Mouse (Mus musculus) heart, adult 8-10 months (tissue): ENCODE measurements at regions not wholly inside any gene's neighbourhood (a gene's known extent, or its start where the extent isn't known, plus 50 kb on each side); places are given as distances from the start of the nearest gene placed in this dataset.
"Not testable (repeated sequence)": the region's sequence is repeated elsewhere in the genome, so short reads cannot be mapped to it uniquely, and the experiment has no call there.

ENCODE experiments used
- DNase-seq: peaks from one replicate; pipeline ENCODE4 v3.0.0; 2022; ENCODE audit warnings: low spot score

GRCm38 (mm10) chr6:48175234-48175633, 88.8 kb upstream of the Zfp746 start:
- no peak for DNase-seq

- not testable (repeated sequence) for DNase-seq
Observed at GRCm38 (mm10) chr6:48172769-48173168, 86.4 kb upstream of the Zfp746 start.

GRCm38 (mm10) chr6:48136851-48137250, 50.5 kb upstream of the Zfp746 start:
- DNase-seq = no peak
